Mouse (Mus musculus) megakaryocyte, adult 5-6 weeks (primary cell): ENCODE measurements around the gene Pou5f1. TPM values are rescaled to one million over a fixed set of nuclear protein-coding genes. Genes with fewer than 3 reads are reported as not detected.
A peak's percentile ranks its signal among the peaks of the same experiment; 100 is the strongest.
"Not testable (repeated sequence)": the region's sequence is repeated elsewhere in the genome, so short reads cannot be mapped to it uniquely, and the experiment has no call there.

Source experiments
- ATAC-seq: 2 replicates; pipeline ENCODE4 v1.8.0; 2016; ENCODE audit warnings: mild to moderate bottlenecking, inconsistent platforms; ENCODE audit not compliant: poor library complexity, severe bottlenecking
- total RNA-seq, 2 experiments: library from RNA; stranded (forward) in 1 of 2; stranded (reverse) in 1 of 2; fragments of 153-499, 151-499 nt in 1 of 2; fragments of 221-1000, 200-1000 nt in 1 of 2; gene quantifications; 2 replicates each; pipeline versions ENCODE4 v1.2.3 to v1.2.4; 2015 to 2017

The Pou5f1 gene
- total RNA-seq (2015) (0.29 TPM in 1 of 2 replicates, not detected in the other), total RNA-seq (2017) (not detected in 2 replicates)

DNA sequence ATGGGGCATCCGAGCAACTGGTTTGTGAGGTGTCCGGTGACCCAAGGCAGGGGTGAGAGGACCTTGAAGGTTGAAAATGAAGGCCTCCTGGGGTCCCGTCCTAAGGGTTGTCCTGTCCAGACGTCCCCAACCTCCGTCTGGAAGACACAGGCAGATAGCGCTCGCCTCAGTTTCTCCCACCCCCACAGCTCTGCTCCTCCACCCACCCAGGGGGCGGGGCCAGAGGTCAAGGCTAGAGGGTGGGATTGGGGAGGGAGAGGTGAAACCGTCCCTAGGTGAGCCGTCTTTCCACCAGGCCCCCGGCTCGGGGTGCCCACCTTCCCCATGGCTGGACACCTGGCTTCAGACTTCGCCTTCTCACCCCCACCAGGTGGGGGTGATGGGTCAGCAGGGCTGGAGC, at the start of gene Pou5f1:
Pou5f1 (plus strand) TSS at position 243 of the 400 bp plus-strand sequence.
- ATAC-seq = no peak

DNA sequence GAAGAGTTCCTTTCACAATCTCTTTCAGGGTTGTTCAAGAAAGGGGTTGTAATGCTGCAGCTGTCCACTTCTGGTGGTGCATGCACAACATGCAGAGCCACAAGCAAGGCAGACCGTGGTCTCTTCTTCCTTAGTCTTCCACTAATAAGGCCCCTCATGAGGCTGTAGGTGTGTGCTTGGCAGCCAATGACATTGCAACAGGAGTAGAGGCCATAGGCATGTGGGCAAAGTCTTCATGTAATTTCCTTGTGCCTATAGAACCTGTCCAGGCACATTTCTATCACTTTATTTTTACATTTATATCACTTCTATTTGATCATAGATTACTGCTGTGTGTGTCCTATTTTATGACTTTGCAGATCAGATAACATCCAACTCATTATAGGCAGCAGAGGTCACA, 47.6 kb upstream of the Pou5f1 start:
- not testable (repeated sequence) for ATAC-seq

DNA sequence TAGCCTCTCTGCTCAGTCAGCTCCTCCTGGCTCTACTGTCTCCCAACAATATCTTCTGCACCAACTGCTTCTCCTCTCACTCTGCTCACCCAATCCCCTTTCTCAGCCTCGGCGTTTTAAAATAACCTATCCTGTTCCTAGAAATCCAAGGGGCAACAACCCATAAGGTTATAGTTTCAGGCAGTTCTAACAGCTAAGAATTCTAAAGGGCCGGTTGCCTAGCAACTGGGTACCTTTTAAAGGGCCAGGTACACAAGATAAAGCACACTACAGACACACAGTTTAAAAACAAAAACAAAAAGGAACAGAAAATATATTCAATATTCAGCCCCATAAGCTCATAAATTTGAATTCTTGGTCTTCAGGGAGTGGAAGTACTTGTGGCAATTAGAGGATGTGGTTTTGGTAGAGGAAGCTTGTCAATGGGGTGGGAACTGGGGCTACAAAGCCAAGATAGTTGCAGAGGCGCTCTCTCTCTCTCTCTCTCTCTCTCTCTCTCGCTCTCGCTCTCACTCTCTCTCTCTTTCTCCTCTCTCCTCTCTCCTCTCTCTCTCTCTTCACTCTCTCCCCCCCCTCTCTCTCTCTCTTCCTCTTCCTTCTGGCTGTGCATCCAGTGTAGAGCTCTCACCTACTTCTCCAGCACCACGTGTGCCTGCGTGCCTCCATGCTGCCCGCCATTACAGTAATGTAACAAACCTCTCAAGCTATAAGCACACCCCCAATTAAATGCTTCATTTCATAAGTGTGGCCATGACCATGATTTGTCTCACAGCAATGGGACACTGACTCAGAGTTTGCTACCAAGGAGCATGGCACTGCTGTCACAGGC, 45.1 kb upstream of the Pou5f1 start:
- peak; percentile 84 for ATAC-seq

DNA sequence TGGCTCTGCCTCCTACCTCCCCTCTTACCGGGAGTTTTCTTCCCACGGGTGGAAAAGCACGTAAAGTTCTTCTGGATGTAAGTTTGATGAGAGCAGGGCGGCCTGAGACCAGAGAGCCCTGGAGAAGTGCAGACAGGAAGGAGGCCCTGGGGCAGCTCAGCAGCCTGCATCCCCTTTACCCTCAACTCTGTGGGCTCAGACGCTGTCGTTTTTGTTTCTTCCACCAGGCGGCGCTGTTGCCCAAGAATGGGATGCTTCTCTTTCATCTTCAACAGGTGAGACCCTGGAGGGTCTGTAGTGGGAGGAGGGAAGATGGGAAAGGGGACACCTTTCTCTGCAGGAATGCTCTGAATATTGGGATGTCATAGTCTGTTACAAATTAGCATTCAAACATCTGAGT, 40.2 kb upstream of the Pou5f1 start:
- 0 out of 2 replicates have a peak, but pooled peaks have one; percentile 34 for ATAC-seq

DNA sequence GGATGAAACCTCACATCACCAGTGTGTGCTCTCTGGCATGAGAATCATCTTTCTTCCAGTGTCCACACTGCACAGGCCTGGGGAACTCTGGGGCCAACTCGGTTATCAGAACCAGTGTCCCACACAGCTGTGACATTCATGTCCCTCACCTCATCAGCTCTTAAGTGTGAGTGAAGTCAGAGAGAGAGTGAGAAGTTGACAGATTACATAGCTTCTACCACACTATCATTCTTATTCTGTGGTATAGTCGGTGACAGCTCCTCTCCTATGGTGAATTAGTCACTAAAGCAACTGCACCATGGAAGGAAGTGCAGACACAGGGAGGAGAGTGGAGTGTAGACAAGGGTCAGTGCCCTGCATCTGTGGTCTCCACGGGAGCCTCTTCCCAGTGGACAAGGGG, 36.9 kb upstream of the Pou5f1 start:
- not testable (repeated sequence) for ATAC-seq

DNA sequence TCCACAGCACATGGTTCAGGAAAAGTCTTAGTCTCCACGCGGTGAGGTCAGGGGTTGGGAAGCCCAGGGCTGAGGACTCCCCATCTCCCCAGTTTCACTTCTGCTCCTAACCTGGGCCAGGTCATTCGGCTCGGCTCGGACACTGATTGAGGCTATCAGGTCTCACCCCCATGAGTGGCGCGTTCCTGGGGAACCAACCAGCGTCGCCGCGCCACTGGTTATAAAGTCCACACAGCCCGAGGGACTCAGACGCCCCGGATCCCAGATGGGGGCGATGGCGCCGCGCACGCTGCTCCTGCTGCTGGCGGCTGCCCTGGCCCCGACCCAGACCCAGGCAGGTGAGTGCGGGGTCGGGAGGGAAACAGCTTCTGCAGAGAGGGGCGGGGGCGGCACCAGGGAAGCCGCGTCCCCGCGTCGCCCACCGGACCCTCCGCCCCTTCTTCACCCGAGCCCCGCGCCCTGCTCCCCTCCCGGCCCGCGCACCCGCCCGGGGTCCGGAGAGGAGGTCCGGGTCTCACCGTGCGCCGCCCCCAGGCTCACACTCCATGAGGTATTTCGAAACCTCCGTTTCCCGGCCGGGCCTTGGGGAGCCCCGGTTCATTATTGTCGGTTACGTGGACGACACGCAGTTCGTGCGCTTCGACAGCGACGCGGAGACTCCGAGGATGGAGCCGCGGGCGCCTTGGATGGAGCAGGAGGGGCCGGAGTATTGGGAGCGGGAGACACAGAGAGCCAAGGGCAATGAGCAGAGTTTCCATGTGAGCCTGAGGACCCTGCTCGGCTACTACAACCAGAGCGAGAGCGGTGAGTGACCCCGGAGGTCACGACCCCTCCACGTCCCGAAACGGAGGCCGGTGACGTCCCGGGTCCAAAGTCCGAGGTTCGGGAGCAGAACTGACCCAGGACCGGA, 35.7 kb upstream of the Pou5f1 start, which contains the start of gene H2-Q10:
H2-Q10 (plus strand) TSS at position 248 of the 910 bp plus-strand sequence.
- peak; percentile 43; the same call in 1 of the 2 replicates for ATAC-seq

DNA sequence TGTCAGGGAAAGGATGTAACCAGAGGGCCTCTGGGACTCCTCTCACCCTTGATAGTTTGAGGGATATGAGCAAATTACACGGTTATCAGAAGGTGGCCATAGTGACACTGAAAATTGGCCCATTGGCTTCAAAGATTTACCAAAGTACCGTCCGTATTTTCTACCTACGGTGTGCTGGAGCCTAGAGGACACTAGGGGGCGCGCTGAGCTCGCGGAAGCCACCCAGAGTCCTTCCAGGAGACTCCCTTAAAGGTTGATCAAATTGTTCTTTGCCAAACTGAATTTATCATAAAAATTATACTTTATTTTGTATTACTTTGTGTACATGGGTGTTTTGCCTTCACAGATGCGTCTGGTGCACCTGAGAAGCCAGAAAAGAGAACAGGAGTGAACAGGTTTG, 21.8 kb upstream of the Pou5f1 start:
- ATAC-seq = peak; percentile 80

DNA sequence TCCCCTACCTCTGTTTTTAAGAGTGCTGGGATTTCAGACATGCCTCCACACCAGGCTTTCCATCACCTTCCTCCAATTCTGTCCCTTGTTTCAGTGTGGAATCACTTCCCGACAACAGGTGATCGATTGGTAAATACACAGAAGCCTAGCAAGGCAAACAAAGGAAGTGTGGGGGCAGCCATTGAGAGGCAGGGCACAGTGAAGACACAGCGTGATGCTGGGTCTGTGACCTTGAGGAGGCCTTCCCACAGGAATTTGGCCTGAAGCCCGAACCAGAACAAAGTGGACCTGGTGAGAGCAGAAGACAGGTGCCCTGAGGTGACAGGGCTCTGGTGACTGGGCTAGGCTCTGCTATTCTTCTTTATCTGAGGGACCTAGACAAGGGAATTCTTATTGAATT, 20.1 kb upstream of the Pou5f1 start:
- ATAC-seq = no peak

DNA sequence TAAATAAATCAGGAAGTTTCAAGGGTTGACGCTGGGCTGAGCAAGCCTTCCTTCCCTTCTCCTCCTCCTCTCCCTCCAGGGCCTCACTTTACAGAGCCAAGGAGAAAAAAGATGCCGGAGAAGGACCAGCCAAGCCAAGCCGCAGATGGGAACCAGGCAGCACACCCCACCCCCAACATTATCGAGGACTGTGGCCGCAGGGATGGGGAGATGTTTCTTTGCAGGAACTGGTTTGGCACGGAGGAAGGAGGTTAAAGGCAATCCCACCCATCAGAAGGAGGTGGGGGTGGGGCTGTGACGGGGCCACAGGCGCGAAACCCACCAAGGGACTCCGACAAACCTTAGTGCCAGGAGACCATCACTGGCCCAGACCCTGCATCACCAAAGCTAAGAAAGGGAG, 19.1 kb upstream of the Pou5f1 start:
- ATAC-seq = no peak

DNA sequence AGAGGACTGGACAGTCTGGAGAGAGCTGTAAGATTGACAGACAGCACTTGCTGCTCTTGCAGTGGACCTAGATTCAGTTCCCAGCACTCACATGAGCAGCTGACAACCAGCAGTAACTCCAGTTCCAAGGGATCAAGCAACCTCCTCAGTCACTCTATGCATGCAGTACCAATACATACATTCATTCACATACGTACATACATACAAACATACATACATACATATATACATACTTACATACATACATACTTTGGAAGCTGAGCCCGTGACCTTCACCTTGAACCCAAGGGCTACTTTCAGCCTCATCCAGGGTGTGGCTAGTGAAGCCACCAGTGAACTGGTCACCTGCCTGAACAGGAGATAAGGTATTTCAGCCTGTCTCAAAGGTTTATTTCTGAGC, 17.8 kb upstream of the Pou5f1 start:
- no peak for ATAC-seq

DNA sequence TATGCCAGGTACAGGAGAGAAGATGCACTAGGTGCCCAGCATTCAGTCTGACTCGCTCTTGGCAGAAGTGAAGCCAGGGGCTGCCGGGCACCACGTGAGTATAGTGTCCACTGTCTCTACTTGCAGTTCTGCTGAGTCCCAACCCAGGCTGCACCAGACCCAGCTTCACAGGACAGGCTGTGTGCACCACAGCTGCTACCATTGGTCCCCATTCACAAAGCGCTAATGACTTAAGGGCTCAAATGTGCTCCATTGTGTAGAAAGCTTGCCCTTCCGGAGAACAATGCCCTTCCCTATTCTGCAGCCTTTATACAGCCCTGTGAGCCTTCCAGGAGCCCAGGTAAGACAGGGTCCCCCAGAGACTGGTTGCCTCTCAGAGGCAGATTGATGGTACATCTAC, 15.5 kb upstream of the Pou5f1 start:
- no peak for ATAC-seq

DNA sequence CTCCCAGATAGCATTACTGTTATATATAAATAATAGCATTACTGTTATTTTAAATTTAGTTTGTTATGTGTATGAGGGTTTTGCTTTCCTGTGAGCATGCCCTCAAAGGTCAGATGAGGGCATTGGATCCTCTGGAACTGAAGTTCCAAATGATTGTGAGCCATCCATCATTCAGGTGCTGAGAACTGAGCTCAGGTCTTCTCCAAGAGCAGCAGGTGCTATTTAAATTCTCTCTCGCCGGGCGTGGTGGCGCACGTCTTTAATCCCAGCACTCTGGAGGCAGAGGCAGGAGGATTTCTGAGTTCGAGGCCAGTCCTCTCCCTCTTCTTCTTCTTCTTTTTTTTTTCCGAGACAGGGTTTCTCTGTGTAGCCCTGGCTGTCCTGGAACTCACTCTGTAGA, 8.7 kb upstream of the Pou5f1 start:
- no peak for ATAC-seq

DNA sequence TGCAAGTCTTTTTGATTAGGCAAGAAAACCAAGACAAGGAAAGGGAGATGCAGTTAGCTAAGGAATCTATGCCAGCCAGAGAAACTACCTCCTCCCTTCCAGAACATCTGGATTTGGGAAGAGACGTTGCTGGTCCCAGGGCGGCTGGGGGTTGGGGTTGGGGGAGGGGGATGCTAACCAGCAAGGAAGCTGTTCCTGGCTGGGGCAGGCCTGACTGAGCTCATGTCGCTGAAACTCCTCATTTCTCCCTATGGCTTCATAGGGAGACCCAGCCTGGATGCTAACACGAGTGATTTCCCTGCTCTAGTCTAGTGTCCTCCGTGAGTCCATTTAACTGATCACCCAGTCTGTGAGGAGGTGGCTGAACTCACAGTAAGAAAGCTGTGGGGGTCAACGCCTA, 3.6 kb upstream of the Pou5f1 start:
- ATAC-seq = no peak

DNA sequence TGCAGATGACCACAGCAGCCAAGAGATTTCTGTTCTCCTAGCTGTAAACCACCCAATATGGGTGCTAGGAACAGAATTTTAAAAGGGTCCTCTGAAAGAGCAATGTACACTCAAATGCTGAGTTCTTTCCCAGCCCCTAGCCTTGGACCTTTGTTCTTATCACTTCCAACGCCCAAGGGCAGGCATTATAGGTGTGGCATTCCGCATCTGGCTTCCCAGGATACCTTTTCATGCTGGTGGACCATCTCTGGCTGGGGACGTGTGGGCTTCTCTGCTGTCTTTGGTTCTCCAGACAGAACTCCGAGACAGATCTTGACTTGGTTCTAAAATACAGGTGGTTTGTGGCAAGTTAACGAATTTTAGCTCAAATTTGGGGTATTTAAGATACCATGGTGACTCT, 3.1 kb upstream of the Pou5f1 start:
- no peak for ATAC-seq

DNA sequence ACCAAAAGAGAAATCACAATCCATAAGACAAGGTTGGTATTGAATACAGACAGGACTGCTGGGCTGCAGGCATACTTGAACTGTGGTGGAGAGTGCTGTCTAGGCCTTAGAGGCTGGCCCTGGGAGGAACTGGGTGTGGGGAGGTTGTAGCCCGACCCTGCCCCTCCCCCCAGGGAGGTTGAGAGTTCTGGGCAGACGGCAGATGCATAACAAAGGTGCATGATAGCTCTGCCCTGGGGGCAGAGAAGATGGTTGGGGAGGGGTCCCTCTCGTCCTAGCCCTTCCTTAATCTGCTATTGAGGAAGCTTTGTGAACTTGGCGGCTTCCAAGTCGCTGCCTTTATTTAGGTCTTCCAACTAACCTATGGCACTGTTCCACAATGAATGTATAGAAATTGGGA, 2.0 kb upstream of the Pou5f1 start:
- no peak for ATAC-seq

DNA sequence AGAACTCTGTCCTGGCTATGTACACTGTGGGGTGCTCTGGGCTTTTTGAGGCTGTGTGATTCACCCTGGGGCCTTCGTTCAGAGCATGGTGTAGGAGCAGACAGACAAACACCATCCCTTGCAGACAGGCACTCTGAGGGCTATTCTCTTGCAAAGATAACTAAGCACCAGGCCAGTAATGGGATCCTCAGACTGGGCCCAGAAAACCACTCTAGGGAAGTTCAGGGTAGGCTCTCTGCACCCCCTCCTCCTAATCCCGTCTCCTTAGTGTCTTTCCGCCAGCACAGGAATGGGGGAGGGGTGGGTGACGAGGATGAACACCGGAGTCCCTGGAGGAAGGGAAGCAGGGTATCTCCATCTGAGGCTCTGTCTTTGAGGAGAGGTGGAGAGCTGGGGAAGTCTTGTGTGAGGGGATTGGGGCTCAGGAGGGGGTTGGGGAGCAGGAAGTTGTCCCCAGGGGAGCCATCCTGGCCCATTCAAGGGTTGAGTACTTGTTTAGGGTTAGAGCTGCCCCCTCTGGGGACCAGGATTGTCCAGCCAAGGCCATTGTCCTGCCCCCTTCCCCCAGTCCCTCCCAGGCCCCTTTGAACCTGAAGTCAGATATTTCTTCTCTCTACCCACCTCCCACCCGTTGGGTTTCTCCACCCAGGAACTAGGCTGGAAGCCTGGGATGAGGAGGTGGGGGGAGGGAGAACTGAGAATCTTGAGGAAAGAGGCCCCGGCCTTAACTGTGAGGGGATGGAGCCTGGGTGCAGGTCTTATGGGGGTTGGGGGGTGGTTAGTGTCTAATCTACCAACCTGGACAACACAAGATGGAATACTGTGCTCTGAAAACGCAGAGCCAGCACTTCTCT, 963 bp upstream of the Pou5f1 start:
- ATAC-seq = no peak

DNA sequence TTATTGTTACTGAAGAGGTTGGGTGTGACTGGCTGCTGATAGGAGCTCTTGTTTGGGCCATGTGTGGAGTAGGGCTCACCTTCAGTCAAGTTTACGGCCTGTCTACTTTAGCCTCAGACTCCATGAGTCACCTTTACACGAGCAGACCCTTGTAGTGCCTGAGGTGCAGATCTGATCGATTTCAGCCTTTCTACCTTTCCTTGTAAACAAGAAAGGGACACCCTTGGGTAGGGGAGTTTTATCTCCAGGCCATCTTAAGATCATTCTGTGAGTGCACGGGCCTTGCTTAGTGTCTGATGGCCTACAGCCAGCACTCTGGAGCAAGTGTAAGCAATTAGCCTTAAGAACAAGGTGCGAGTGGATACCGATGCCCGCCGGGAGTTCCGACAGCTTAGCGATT, 1.1 kb downstream of the Pou5f1 start:
- ATAC-seq = no peak

DNA sequence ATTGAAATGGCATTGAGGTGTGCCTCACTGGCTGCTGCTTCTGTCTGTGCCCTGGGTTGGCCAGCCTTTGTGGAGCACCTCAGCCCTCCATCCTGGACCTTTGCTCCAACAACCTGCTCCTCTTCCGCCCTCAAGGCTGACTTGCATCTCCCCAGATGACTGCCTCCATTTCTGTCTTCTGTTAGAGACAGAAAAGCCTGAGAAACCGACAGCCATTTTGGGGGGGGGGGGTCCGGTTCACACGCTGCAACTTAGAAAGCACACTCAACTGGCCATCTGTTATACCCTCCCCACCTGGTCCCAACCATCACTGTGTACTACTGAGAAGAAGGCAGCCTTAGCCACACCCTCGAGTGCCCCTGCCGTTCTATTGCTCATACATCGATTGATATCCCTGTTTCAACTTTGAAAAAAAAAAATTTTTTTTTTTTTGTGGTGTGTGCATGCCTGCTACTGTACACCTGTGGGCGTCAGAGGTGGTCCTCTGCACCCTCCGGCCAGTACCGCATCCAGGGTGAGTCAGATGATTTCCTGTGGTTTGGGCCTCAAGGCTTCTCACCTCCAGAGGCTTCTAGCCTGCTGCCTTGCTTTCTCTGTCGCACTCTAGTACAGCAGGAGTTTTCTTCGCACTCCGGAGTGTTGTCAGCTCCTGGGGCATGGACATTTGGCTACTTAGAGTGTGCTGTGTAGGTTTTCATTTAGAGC, 1.9 kb downstream of the Pou5f1 start:
- ATAC-seq = peak; percentile 43

DNA sequence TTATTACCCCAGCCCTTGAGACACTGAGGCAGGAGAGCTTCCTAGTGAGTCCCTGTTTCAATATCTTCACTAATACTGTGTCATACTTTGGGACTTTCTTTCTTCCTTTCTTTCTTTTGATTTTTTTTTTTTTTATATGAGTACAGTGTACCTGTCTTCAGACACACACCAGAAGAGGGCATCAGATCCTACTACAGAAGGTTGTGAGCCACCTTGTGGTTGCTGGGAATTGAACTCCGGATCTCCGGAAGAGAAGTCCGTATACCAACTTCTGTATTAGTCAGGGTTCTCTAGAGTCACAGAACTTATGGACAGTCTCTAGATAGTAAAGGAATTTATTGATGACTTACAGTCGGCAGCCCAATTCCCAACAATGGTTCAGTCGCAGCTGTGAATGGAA, 2.5 kb downstream of the Pou5f1 start:
- ATAC-seq = not testable (repeated sequence)

DNA sequence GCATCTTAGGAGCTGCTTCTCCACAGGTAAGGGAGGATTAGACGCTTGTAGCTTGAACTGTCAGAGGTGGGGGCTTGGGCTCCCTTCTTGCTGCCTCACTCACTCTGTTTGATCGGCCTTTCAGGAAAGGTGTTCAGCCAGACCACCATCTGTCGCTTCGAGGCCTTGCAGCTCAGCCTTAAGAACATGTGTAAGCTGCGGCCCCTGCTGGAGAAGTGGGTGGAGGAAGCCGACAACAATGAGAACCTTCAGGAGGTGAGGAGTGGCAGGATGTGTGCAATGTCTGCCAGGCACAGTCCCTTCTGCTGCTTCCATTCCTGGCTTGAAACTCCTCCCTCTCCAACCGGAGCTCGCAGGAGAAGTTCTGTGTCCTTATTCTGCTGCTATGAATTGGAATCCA, 3.5 kb downstream of the Pou5f1 start:
- ATAC-seq = peak; percentile 70
